Mouse (Mus musculus): ENCODE measurements at regions not wholly inside any gene's neighbourhood (a gene's known extent, or its start where the extent isn't known, plus 50 kb on each side); places are given as distances from the start of the nearest gene placed in this dataset.

GRCm38 (mm10) chr14:24886164-24886563, 399.2 kb downstream of the Rps24 start:
- DNase-seq (ENCODE audit: low spot score), result no peak

DNA sequence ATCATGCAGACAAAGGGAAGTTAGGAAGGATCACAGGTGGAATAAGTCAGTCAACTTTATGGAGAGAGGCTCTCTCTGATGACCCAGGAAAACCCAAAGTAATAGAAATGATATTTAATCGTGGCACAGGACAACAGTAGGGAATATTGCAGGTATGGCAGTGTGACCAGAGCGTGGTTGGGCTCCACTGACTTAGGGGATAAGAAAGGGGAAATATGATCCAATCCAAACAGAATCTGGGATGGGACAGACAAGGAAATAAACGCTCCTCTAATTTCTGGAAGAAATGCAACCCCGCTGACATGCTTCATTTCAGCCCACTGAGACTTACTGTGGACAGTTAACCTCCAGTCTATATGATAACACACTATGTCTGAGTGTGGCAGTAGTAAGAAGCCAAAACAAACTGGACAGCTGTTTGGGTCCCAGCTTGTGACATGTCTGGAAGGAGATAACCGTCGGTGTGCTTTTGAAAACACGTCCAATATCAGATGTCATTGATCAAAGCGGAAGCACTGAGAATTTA, 400.0 kb downstream of the Rps24 start:
- no peak for DNase-seq (ENCODE audit: low spot score)

GRCm38 (mm10) chr14:24890856-24891255, 403.9 kb downstream of the Rps24 start:
- no peak for DNase-seq (ENCODE audit: low spot score)

DNA sequence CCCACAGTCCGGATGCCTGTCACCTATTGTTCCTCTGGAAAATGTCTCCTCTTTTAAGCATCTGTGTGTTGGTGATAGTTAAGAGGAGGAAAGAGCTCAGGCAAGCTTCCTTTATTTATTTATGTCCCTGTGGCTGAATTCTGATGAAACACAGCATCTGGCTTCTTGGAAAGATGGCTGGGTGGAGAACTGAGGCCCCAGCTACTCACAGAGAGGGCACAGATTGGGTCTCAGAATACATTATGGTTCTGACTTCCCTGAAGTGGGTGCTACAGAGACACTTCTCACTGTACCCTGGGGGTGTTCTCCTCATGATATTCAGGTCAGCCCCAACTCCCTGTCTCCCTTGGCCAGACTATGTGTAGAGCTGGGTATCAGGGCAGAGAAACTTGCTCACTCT, 408.3 kb downstream of the Rps24 start:
- no peak for DNase-seq (ENCODE audit: low spot score)

DNA sequence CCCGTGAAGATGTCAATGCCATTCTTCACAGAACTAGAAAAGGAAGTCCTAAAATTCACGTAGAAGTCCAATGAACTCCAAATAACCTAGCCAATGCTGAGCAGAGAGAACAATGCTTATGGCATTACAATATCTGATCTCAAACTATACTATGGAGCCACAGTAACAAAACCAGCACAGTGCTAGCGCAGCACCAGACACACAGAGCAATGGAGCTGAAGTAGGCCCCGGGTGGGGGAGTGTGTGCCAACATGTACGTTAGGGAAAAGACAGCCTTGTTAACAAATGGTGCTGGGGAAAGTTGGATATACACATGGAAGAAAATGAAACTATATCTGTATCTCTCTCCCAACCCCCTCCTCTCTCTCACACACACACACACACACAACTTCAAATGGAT, 409.8 kb downstream of the Rps24 start:
- DNase-seq (ENCODE audit: low spot score), result no peak

DNA sequence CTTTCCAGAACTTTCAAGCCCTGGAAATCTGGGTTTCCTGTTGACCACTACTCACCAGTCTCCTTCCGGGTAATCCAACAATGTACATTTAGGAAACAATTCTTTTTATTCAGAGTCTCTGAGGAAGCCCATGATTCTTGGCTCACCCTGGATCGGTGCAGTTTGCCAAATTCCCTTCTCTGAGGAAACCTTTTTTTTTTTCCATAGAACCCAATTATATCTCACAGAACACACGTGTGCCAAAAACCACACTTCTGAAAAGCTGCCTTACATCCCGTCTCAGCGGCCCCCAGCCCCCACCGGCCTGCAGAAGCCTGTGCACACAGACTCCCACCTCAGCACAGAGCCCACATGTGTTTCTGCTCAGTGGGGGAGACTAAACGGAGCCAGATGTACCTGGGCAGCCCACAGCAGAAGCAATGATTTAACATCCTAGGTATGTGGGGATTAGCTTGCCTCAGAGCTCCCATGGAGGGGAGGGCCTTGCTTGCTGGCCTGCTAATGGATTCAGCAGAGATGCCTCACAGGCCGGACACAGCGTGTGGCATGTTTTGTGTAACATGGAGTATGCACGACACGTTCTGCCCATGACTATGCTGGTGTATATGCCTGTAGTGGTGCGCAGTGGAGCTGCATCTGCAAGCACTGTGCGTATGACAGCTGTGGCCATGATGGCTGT, 413.7 kb downstream of the Rps24 start:
- DNase-seq (ENCODE audit: low spot score), result no peak

- DNase-seq (ENCODE audit: low spot score), result no peak
These were observed 414.8 kb downstream of the Rps24 start for GRCm38 (mm10) chr14:24901726-24902125.

DNA sequence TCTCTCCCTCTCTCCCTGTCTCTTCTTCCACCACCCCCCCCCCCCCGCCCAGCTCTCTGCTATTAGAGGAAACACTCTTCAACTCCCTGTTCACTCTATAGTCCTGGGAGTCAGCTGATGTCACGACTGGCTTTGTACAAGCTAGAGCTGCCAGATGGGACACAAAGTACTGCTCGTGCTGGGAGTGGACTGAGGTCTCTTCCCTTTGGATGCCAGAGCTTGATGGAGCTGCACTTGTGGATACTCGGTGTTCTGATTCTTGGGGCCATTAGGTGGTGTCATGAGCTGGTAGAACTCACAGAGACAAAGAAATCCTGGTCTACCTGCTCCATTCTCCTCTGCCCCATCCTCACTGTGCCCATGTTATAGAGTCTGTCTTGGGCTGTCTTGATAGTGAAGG, 415.9 kb downstream of the Rps24 start:
- DNase-seq (ENCODE audit: low spot score), result peak; percentile 11

GRCm38 (mm10) chr14:24904712-24905111, 417.8 kb downstream of the Rps24 start:
- DNase-seq (ENCODE audit: low spot score), result no peak

GRCm38 (mm10) chr14:24906916-24907315, 420.0 kb downstream of the Rps24 start:
- DNase-seq (ENCODE audit: low spot score), result no peak

DNA sequence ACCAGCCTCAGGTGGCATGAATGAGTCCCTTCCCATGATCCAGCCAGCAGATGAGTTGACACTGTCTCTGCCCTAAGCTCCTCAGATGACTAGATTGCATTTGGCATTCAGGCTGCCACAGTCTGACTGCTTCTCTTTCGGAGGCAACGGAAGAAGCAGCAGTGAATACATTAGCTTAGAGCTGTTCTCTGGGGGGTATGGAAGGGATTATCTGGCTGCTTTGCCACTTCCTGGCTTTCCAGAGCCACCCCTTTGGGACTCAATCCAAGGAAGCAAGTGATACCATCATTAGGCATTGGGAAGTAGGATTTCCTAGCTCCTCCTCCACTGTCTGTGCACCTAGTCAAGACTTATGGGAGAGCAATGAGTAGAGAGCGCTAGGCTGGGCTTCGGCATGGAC, 421.5 kb downstream of the Rps24 start:
- no peak for DNase-seq (ENCODE audit: low spot score)

- no peak for DNase-seq (ENCODE audit: low spot score)
These were observed 424.7 kb downstream of the Rps24 start for GRCm38 (mm10) chr14:24911621-24912020.

- DNase-seq (ENCODE audit: low spot score), result no peak
These were observed 432.1 kb downstream of the Rps24 start for GRCm38 (mm10) chr14:24919056-24919455.

- DNase-seq (ENCODE audit: low spot score), result no peak
These were observed 435.1 kb downstream of the Rps24 start for GRCm38 (mm10) chr14:24922006-24922405.

DNA sequence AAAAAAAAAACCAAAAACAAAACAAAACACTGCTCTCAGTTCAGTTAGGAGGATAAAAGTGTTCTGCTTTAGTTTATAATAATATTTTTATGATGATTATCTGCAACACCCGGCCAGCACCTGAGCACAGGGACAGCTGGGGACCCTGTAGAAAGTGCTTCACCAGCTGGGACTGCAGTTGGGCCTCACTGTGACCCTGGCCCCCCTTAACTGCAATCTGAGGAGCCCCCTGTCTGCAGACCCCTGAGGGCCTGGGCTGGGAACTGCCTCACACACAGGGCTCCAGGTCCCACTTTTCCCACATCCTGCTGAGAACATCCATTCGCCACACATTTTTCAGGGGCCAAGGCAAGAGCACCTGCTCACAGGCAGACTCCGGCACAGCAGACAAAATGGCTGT, 437.6 kb downstream of the Rps24 start:
- no peak for DNase-seq (ENCODE audit: low spot score)

DNA sequence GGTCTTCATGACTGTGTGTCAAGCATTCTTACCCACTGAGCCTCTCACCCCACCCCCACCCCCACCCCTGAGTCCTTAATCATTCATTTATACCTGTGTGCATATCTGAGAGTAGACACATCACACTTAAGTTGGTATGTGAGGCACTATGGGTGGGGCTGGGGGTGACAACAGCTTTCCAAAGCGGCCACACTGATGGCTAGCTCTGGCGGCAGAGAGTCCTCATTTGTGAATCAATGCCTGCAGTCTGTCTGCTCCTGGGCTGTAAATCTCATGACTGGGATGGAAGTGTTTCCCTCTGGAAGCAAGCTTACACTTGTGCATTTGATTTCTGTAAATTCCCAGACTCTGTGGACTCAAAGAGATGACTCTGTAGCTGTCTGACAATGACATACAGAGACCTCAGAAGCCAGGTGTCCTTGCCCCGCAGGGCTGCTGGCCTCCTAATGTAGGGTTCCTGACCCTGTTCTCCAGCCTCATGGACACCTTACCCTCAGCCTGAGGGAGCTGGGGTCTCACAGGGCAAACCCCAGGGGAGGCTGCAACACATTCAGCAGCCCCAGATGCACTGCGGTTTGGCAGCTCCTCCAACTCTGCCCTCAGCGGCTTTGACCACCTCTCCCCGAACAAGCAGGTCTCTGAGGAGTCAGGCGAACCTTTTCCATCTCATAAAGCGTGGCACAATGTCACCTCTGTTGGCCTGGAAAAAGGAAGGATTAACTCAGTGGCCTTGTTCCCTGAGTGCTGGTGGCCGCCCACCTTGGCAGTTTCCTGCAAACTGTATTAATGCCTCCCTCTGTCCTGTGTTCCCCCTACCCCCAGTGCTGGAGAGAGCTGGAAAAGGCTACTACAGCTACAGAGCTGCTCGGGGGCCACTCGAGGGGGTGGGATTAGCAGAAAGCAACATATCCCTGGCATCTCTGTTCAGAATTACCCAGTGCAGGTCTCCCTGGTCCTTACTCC, 439.4 kb downstream of the Rps24 start:
- no peak for DNase-seq (ENCODE audit: low spot score)

DNA sequence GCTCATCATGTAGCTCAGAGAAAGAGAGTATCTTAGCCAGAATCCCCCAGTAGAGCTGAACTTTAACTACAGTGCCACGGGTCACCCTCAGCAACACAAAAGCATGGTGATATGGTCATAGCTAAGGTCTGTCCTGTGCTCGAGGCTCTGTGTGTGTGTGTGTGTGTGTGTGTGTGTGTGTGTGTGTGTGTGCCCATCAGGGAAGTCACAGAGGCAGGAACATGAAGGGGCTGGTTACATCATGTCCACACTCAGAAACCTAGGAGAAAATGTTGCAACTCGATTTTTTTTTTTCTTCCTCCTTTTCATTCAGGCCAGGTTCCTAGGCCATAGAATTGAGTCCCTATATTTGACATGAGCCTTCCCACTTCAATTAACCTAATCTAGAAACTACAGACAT, 441.8 kb downstream of the Rps24 start:
- no peak for DNase-seq (ENCODE audit: low spot score)

- no peak for DNase-seq (ENCODE audit: low spot score)
These were observed 443.3 kb downstream of the Rps24 start for GRCm38 (mm10) chr14:24930251-24930650.

GRCm38 (mm10) chr14:24937876-24938275, 451.0 kb downstream of the Rps24 start:
- no peak for DNase-seq (ENCODE audit: low spot score)

- no peak for DNase-seq (ENCODE audit: low spot score)
These were observed 452.1 kb downstream of the Rps24 start for GRCm38 (mm10) chr14:24939068-24939467.

- no peak for DNase-seq (ENCODE audit: low spot score)
These were observed 452.7 kb downstream of the Rps24 start for GRCm38 (mm10) chr14:24939476-24940200.

DNA sequence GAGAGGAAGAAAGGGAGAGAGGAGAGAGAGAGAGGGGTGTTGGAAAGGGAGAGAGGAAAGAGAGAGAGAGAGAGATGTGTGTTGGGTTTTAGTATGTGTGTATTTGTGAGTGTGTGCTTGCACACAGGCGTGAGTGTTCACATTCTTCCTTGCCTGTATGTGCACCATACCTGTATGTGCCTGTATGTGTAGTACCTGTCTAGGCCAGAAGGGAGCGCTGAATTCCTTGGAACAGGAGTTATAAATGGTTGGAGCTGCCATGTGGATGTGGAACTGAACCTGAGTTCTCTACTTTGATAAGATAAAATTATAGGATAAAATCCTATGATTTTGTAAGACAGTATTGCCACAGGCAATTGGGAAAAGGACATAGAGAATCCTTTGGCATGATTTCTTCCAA, 458.8 kb downstream of the Rps24 start:
- DNase-seq (ENCODE audit: low spot score), result no peak
